Mouse (Mus musculus): ENCODE measurements around the gene Ptprt.

Gene Ptprt

DNA sequence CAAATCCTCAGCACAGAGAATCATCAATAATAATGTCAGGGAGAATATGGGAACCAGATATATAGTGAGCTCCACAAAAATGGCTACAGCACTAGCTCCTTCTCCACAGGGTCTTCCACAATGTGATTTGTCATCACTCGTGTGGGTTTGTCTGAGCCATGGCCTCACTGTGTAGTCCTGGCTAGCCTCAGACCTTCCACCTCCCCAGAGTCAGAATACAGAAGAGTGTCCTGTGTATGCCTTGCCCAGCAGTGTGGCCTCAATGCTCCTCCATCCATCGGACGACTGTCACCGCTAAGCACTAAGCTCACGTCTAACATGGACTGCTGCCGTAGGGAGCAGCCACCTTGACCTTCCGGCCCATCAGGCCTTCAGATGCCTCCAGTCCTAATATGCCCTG, 83.1 kb downstream of the Ptprt start:
- DNase-seq = no peak

DNA sequence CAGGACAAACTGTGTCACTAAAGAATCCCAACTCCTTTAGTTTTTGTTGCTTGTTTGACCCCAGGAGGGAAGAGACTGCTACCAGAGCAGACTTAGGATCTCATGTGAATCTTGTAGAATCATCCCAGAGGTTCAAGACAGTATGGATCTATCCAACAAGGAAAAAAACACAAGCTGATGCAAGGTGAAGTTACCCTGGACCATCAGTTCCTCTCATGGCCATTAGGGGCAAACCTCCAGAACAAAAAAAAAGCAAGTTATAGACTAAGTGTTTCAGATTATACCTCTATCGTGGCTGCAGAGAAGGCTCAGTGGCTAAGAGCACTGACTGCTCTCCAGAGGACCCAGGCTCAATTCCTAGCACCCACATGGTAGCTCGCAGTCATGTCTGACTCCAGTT, 88.1 kb downstream of the Ptprt start:
- no peak for DNase-seq

GRCm38 (mm10) chr2:162571037-162571436, 89.9 kb downstream of the Ptprt start:
- DNase-seq = no peak

- DNase-seq = no peak
Observed at GRCm38 (mm10) chr2:162568308-162569100, 92.4 kb downstream of the Ptprt start.

DNA sequence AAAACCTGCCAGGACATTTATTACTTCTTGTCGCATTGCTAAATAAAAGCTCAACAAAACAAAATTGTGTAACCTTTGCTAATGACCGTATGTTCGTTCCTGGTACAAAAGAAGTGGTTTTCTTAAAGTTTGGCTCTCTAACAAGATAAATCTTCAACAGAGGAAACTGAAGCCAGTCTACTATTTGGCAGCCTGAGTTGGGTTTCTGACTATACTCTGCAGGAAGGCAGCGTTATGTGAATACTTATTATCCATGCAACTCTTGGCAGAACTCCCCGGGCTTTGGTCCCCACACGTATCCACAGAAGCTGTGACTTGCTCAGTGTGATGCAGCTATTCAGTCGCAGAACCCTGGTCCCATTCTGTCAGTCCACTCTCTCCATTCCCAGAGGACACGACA, 112.6 kb downstream of the Ptprt start:
- no peak for DNase-seq

DNA sequence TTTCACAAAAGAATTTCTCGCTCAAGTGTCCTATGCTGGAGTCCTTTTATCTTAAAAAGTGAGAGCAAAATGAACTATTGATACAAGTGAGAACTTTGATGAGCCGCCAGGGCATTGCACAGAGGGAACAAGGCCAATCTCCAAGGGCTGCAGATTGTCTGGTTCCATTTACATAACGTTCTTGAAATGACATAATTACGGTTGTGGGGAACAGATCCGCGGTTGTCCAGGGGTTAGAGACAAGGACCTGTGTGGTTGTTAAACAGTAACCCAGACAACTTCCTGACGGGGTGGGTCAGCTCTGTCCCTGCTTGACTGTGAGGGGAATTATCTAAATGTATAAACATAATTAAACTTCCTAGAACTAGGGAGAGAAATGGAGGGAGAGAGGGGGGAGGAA, 129.3 kb downstream of the Ptprt start:
- peak; percentile 14 for DNase-seq

DNA sequence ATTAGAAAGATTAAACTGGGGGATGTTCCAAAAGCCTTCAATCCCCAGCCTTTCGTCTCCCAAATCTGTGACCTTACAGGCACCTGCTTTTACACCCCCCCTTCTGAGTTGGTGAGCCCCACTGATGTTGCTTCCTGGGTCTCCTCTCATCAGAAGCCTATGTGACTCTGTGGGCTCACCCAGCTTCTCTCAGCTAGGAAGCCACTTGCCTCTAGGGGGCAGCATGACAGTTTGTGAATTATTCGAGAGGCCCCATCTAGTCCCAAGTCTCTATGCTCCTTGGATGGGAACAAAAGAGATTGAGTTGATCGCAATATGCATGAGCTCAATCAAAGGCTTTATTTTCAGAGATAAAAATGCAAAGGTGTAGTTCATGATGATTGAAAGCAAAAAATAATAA, 132.0 kb downstream of the Ptprt start:
- no peak for DNase-seq

DNA sequence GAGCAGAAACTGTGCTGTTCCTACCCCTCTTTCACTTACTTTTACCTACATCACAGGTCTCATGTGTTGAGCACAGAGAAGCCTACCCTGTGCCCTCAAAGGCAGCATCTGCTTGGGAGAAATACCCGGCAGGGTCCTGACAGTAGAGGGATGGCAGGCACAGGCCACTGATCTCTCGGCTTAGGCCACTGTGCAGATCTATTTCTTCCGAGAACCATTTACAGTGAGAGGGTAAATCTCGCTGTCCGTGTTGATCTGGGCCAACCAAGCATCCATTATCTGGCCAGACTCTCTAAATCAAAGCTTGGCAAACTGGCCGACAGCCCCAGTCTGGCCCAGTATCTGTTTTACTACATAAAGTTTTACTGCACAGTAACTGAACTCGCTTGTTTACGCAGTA, 145.0 kb downstream of the Ptprt start:
- DNase-seq = no peak

GRCm38 (mm10) chr2:162513072-162513471, 147.9 kb downstream of the Ptprt start:
- no peak for DNase-seq

GRCm38 (mm10) chr2:162512094-162512493, 148.9 kb downstream of the Ptprt start:
- DNase-seq = no peak

GRCm38 (mm10) chr2:162509016-162509415, 151.9 kb downstream of the Ptprt start:
- DNase-seq = no peak

DNA sequence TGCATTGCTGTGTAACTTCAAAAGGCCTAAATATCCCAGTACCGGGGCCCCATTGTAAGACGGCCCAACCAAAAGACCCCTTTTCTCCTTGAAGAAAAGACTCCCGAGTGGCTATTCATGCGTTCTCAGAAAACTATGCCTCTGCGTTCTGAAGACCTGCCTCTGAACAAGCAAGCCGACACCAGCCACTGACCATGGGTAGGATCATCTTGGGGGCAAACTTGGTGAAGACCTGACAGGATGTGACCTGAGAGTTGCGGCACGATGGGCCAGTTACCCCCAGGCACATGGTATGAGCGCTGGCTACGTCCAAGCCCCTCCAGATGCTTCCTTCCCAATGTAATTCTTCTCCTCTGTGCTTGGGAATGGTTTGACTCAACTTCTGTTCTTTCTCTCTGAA, 153.3 kb downstream of the Ptprt start:
- DNase-seq = no peak

DNA sequence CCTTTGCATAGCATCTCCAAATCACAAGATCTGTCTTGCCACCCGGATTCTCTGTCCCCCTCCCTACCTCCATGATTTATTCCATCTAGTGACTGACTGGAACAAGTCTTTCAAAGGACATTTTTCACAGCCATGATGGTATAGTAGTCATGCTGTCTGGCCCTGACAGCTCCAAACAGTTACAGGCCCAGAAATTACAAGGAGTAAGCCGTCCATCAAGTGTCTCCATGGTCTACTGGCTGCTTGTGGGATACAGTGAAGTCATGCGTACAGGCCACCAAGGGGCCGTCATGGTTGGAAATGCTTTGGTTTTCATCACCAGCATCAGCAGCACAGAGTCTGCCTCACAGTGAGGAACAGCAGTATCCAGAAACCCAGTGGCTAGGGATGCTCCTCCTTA, 156.1 kb downstream of the Ptprt start:
- no peak for DNase-seq

DNA sequence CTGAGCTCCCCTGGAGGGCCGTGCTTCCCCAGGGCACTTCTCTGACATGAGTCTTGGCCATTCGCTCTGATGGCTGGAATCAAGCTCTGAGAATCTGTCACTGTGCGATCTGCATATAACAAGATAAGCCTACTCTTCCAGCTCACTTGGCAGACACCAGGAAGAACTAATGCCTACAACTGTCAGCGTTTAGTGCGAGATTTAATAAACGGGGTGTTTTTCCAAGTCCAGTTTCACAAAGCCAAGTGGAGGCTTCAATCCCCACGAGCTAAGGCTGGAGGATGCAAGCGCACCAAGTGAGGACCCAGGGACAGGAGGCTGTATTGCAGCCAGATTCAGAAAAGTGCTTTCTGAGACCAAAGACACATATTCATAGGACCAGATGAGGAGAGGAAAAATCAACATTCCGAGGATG, 161.4 kb downstream of the Ptprt start:
- DNase-seq = peak; percentile 4

GRCm38 (mm10) chr2:162498191-162498590, 162.8 kb downstream of the Ptprt start:
- no peak for DNase-seq

GRCm38 (mm10) chr2:162484036-162484435, 176.9 kb downstream of the Ptprt start:
- DNase-seq = no peak

GRCm38 (mm10) chr2:162443106-162443505, 217.8 kb downstream of the Ptprt start:
- no peak for DNase-seq

DNA sequence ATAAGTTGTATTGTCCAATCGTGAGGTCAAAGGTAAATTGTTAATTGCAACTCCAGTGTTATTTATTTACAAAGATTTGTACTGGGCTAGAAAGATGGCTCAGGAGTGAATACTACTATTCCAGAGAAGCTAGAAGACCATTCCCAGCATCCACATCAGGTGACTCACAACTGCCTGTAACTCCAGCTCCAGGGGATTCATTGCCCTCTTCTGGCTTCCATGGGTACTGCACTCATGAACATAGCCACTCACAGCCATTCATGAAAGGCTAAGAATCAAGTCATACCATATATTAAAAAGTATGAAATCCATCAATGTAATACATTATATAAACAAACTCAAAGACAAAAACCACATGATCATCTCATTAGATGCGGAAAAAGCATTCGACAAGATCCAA, 224.3 kb downstream of the Ptprt start:
- DNase-seq = no peak

GRCm38 (mm10) chr2:162430171-162430570, 230.8 kb downstream of the Ptprt start:
- no peak for DNase-seq

GRCm38 (mm10) chr2:162426114-162426513, 234.8 kb downstream of the Ptprt start:
- DNase-seq = no peak

- DNase-seq = no peak
Observed at GRCm38 (mm10) chr2:162418181-162418580, 242.8 kb downstream of the Ptprt start.

DNA sequence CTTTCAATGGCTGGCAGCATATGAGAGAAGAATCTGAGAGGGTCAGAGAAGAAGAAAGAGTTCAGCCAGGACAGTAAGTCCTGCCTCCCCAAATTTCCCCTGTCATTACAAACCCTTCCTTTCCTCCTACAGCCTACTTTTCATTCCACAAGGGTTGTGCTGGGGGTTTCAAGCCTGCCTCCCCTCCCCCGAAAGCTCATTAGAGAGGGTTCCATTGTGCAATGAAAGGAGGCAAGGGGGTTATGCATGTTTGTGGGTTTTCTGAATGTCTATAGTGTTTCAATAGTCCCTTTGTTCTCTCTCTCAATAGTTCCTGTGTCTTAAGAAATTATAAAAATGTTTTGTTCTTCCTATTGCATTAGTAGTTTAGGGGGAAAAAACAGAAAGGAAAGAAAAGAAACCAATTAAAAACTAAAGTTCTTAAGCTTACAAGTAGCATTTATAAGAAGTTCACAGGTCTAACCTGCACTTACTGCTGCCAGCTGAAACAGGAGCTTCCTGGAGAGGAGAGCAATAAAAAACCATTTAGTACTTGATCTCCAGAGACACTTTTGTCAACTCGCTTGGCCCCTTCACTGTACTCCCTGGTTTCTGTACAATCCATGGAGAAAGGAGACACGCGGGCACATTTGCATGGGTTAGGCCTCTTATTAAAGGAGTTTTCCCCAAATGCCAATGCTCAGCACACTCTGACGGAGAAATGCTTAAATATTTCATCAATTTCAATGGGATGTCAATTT, 247.7 kb downstream of the Ptprt start:
- DNase-seq = no peak

GRCm38 (mm10) chr2:162411014-162411413, 249.9 kb downstream of the Ptprt start:
- peak; percentile 35 for DNase-seq

GRCm38 (mm10) chr2:162409245-162409644, 251.7 kb downstream of the Ptprt start:
- DNase-seq = no peak
